Mouse (Mus musculus) heart, adult 2 months (tissue): Measurements from ENCODE around the gene Gucd1.

Source experiments
- CTCF ChIP-seq: fragments of 200-600 bp; IDR thresholded peaks from 2 replicates; pipeline ENCODE4 v1.8.1; 2022; ENCODE audit warnings: antibody characterized with exemption, mild to moderate bottlenecking, moderate library complexity
- POLR2A ChIP-seq: fragments of 200-500 bp; IDR thresholded peaks from 2 replicates; pipeline ENCODE4 v1.6.1; 2011; ENCODE audit warnings: mild to moderate bottlenecking, low read depth, low read length, control low read depth; ENCODE audit not compliant: insufficient read depth

DNA sequence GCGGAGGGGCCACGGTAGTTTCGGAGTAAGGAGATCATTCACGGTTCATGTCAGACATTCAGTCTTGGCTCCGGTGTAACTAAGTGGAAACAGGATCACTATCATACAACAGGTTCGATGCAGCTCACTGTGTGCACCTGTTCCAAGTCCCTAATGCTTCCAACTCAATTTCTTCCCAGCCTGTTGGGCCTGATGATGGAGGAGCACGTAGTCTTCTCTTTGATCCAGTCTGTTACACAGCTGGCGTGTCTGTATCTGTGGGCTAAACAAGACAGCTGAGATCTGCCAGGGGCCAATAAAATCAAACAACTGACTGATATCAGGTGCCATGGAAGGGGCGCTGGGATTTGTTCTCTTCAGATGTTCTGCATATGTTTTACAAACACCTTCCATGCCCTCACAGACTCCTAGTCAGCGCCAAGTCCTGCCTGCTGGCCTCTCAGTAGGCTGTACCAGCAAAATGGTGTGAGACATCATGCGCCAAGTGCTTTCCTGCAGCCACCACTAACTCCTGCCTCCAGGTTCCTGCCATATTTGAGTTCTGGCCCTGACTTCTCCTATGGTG is 34.8 kb downstream of the Gucd1 start:
- TF ChIP-seq POLR2A (no peak), CTCF (no peak)
